Mouse (Mus musculus): ENCODE data around the gene Prss8. TPM values are rescaled to one million over a fixed set of nuclear protein-coding genes. Genes with fewer than 3 reads are reported as not detected.

The Prss8 gene
- polyA plus RNA-seq, 1 experiment from 2014 or later = 125 TPM

DNA sequence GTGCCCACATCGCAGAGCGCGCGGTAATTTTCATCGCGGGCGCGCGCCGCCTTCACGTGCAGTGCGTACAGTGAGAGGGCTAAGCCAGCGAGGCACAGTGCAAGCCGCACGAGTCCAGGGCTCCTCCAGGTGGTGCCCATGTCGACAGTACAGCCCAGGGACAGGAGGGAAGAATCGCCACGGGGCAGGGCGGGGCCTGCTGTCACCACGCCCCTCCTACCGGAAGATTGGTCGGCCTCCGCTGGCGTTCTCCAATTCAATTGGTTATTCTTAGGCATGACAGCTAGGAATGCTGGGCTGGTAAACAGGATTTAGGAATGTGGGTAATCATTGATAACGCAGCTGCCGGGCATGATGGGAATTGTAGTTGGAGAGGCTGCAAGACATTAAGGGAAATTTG lies 34.5 kb downstream of the Prss8 start, which contains the start of the genes Gm21974 and Vkorc1:
Gm21974 (minus strand) TSS at position 13 of the 400 bp plus-strand sequence.
Vkorc1 (minus strand) TSS at position 176 of the 400 bp plus-strand sequence.
- peak within 1 kb of the TSS; percentile 88 for H3K4me2 ChIP-seq (ENCODE audit: low read length)
- TF ChIP-seq CTCF (IDR thresholded peaks at IDR 0.05; ENCODE audit: low read depth) = peak; percentile 60
- H3K9me3 ChIP-seq (replicated peaks; ENCODE audit: low read length) = no peaks in the 10 kb centered on the region
- peak; percentile 95 for ATAC-seq (replicated peaks; ENCODE audit: low FRiP score, low read depth)
- H3K4me1 ChIP-seq (replicated peaks; ENCODE audit: insufficient read depth, low read length) = peaks cover 11% of the 10 kb centered on the region; the same call in 1 of the 2 replicates
- under 1% methylated on average over 26 of the region's 26 CpGs for WGBS
- peak within 1 kb of the TSS; percentile 65 for H3K9ac ChIP-seq (ENCODE audit: low read depth, low read length)
- peak within 1 kb of the TSS; percentile 81 for H3K27ac ChIP-seq
- peaks cover 8% of the 10 kb centered on the region for H3K36me3 ChIP-seq (ENCODE audit: insufficient read depth, low read length)
- peak; percentile 99 for DNase-seq (ENCODE audit: low spot score)
- H3K4me3 ChIP-seq (replicated peaks; ENCODE audit: low read depth, low read length) = peak within 1 kb of the TSS; percentile 65
- no peaks in the 10 kb centered on the region for H3K27me3 ChIP-seq (ENCODE audit: insufficient read depth, low read length)

- no peak for DNase-seq (ENCODE audit: low spot score)
- peak overlapping the region; percentile 65; the same call in 1 of the 2 replicates for H3K4me3 ChIP-seq (replicated peaks; ENCODE audit: low read depth, low read length)
- no peak overlapping the region for H3K27ac ChIP-seq
- 55% methylated on average over 5 of the region's 5 CpGs for WGBS
- peak overlapping the region; percentile 88 for H3K4me2 ChIP-seq (ENCODE audit: low read length)
- H3K4me1 ChIP-seq (replicated peaks; ENCODE audit: insufficient read depth, low read length) = peaks cover 11% of the 10 kb centered on the region; the same call in 1 of the 2 replicates
- 0 out of 2 replicates have a peak overlapping the region, but pooled peaks have one; percentile 65 for H3K9ac ChIP-seq (ENCODE audit: low read depth, low read length)
- H3K36me3 ChIP-seq (ENCODE audit: insufficient read depth, low read length) = peaks cover 11% of the 10 kb centered on the region
- no peak for TF ChIP-seq CTCF (IDR thresholded peaks at IDR 0.05; ENCODE audit: low read depth)
- no peaks in the 10 kb centered on the region for H3K27me3 ChIP-seq (ENCODE audit: insufficient read depth, low read length)
- ATAC-seq (replicated peaks; ENCODE audit: low FRiP score, low read depth) = no peak
- no peaks in the 10 kb centered on the region for H3K9me3 ChIP-seq (replicated peaks; ENCODE audit: low read length)
Observed at GRCm38 (mm10) chr7:127894480-127894879, 35.4 kb downstream of the Prss8 start.

DNA sequence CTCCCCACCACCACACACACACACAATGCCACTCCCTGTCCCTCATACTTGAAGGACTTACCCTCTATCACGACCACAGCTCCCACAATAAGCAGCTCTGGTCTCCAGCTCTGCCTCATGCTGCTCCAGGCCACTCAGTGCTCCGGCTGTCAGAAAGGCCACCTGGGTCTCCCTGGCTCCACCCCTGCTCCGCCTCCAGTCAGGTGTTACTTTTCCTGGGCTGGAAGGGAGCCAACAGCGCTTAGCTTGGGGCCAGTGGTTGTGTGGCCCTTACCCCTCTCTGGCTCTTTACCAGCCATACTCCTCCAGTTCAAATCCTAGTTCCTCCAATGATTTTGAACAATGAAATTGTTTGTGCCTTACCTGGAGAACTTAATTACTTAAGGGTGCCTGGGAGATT lies 39.1 kb downstream of the Prss8 start, which contains the start of gene Prss53:
Prss53 (minus strand) TSS at position 173 of the 400 bp plus-strand sequence.
- Histone ChIP-seq H3K36me3 (ENCODE audit: insufficient read depth, low read length) (peaks cover 26% of the 10 kb centered on the region), H3K27me3 (ENCODE audit: insufficient read depth, low read length) (no peaks in the 10 kb centered on the region), H3K4me1 (replicated peaks; ENCODE audit: insufficient read depth, low read length) (peaks cover 11% of the 10 kb centered on the region; the same call in 1 of the 2 replicates), H3K4me3 (replicated peaks; ENCODE audit: low read depth, low read length) (no peak within 1 kb of the TSS), H3K9ac (ENCODE audit: low read depth, low read length) (no peak within 1 kb of the TSS), H3K4me2 (ENCODE audit: low read length) (no peak within 1 kb of the TSS), H3K9me3 (replicated peaks; ENCODE audit: low read length) (no peaks in the 10 kb centered on the region), H3K27ac (0 out of 2 replicates have a peak within 1 kb of the TSS, but pooled peaks have one; percentile 19)
- DNase-seq (ENCODE audit: low spot score) (peak; percentile 39), ATAC-seq (replicated peaks; ENCODE audit: low FRiP score, low read depth) (no peak)
- TF ChIP-seq CTCF (IDR thresholded peaks at IDR 0.05; ENCODE audit: low read depth) = no peak
- 31% methylated on average over 4 of the region's 4 CpGs for WGBS

DNA sequence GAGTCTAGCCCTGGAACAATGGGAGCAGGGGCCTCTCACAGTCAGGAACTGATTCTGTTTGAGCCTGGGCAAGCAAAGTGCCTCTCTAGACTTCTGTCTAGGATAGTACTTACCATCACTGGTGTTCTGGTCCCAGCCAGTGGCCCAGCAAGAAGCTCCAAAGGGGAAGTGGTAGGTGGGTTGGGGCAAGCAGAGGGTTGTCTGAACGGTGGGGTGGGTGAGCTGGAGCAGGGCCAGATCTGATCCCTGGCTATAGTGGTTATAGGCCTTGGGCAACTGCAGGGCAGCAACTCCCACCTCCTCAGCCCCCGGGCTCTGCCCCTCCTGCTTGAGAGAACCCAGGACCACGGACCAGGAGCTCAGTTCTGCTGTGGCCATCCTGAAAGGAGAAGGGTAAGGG lies 41.1 kb downstream of the Prss8 start:
- Histone ChIP-seq H3K27me3 (ENCODE audit: insufficient read depth, low read length) (no peaks in the 10 kb centered on the region), H3K4me1 (replicated peaks; ENCODE audit: insufficient read depth, low read length) (no peaks in the 10 kb centered on the region), H3K9ac (ENCODE audit: low read depth, low read length) (no peak overlapping the region), H3K4me3 (replicated peaks; ENCODE audit: low read depth, low read length) (no peak overlapping the region), H3K27ac (no peak overlapping the region), H3K36me3 (ENCODE audit: insufficient read depth, low read length) (peaks cover 42% of the 10 kb centered on the region), H3K4me2 (ENCODE audit: low read length) (no peak overlapping the region), H3K9me3 (replicated peaks; ENCODE audit: low read length) (no peaks in the 10 kb centered on the region)
- TF ChIP-seq CTCF (IDR thresholded peaks at IDR 0.05; ENCODE audit: low read depth) = no peak
- 44% methylated on average over 3 of the region's 3 CpGs for WGBS
- ATAC-seq (replicated peaks; ENCODE audit: low FRiP score, low read depth) (no peak), DNase-seq (ENCODE audit: low spot score) (no peak)

- Histone ChIP-seq H3K4me1 (replicated peaks; ENCODE audit: insufficient read depth, low read length) (no peaks in the 10 kb centered on the region), H3K4me2 (ENCODE audit: low read length) (no peak overlapping the region), H3K4me3 (replicated peaks; ENCODE audit: low read depth, low read length) (no peak overlapping the region), H3K27ac (no peak overlapping the region), H3K9ac (ENCODE audit: low read depth, low read length) (no peak overlapping the region), H3K27me3 (ENCODE audit: insufficient read depth, low read length) (no peaks in the 10 kb centered on the region), H3K36me3 (ENCODE audit: insufficient read depth, low read length) (peaks cover 48% of the 10 kb centered on the region), H3K9me3 (replicated peaks; ENCODE audit: low read length) (no peaks in the 10 kb centered on the region)
- DNase-seq (ENCODE audit: low spot score) (no peak), ATAC-seq (replicated peaks; ENCODE audit: low FRiP score, low read depth) (no peak)
- no peak for TF ChIP-seq CTCF (IDR thresholded peaks at IDR 0.05; ENCODE audit: low read depth)
- 82% methylated on average over 3 of the region's 3 CpGs for WGBS
Observed at GRCm38 (mm10) chr7:127887781-127888180, 42.1 kb downstream of the Prss8 start.

DNA sequence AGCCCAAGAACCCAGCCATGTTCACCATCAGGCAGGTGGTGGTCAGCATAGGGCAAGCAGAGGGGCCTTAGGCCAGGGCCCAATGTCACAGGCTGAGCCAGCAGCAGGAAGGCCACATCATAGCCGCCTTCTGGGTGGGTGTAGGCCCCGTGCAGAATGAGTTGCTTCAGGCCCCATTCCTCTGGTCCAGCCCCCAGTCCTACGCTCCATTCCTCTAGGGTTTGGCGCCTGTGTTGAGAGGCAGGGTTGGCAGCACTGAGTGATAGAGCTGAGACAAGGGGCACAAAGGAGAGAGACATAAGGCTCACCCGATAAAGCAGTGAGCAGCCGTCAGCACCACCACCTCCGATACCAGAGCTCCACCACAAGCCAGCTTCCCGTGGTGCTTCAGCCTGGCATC lies 42.7 kb downstream of the Prss8 start:
- H3K4me3 ChIP-seq (replicated peaks; ENCODE audit: low read depth, low read length) = no peak overlapping the region
- H3K4me1 ChIP-seq (replicated peaks; ENCODE audit: insufficient read depth, low read length) = no peaks in the 10 kb centered on the region
- no peak for TF ChIP-seq CTCF (IDR thresholded peaks at IDR 0.05; ENCODE audit: low read depth)
- no peak overlapping the region for H3K9ac ChIP-seq (ENCODE audit: low read depth, low read length)
- no peak overlapping the region for H3K4me2 ChIP-seq (ENCODE audit: low read length)
- ATAC-seq (replicated peaks; ENCODE audit: low FRiP score, low read depth) (no peak), DNase-seq (ENCODE audit: low spot score) (no peak)
- 87% methylated on average over 8 of the region's 8 CpGs for WGBS
- no peak overlapping the region for H3K27ac ChIP-seq
- H3K9me3 ChIP-seq (replicated peaks; ENCODE audit: low read length) = no peaks in the 10 kb centered on the region
- no peaks in the 10 kb centered on the region for H3K27me3 ChIP-seq (ENCODE audit: insufficient read depth, low read length)
- H3K36me3 ChIP-seq (ENCODE audit: insufficient read depth, low read length) = peaks cover 49% of the 10 kb centered on the region
